Mouse (Mus musculus): ENCODE measurements around the gene Magi3. TPM values are rescaled to one million over a fixed set of nuclear protein-coding genes. Genes with fewer than 3 reads are reported as not detected.

Gene Magi3
- polyA plus RNA-seq, 1 experiment from 2014 or later, result 5.5 TPM

GRCm38 (mm10) chr3:104243972-104244371 lies 23.8 kb upstream of the Magi3 start:
- WGBS, result 90% methylated on average over 6 of the region's 6 CpGs
- DNase-seq (ENCODE audit: low spot score), result no peak
- H3K4me2 ChIP-seq (ENCODE audit: low read depth, low read length, severe bottlenecking), result no peak overlapping the region

DNA sequence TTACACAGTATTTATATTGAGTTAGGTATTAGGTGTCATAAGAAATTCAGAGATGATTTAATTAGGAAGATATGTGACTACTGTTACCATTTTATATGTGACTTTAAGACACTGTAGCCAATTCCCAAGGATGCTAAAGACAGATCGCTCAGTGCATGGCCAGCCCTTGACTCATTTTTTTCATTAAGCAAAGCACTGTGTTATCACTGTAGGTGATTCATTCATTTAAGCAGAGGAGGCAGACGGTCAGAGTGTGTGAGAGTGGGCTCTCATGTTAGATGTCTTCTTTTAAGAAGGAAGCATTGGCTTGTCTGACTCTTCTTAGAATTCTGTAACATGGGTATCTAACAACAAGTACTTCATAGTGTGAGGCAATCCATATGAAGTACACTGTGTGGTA lies 19.6 kb upstream of the Magi3 start:
- 88% methylated on average over 2 of the region's 2 CpGs for WGBS
- Histone ChIP-seq H3K9ac (ENCODE audit: low read length) (no peak overlapping the region), H3K9me3 (ENCODE audit: control insufficient read depth, low read length) (no peaks in the 10 kb centered on the region), H3K4me1 (replicated peaks; ENCODE audit: control insufficient read depth, insufficient read depth, low read length) (no peaks in the 10 kb centered on the region), H3K27me3 (ENCODE audit: control insufficient read depth, insufficient read depth, low read length) (no peaks in the 10 kb centered on the region), H3K36me3 (ENCODE audit: control insufficient read depth, insufficient read depth, low read length) (no peaks in the 10 kb centered on the region), H3K27ac (ENCODE audit: low read depth, low read length) (no peak overlapping the region), H3K4me2 (ENCODE audit: low read depth, low read length, severe bottlenecking) (no peak overlapping the region), H3K4me3 (ENCODE audit: low read depth, low read length) (no peak overlapping the region)
- ATAC-seq (replicated peaks; ENCODE audit: low FRiP score), result no peak
- DNase-seq (ENCODE audit: low spot score), result no peak

More at GRCm38 (mm10) chr3:104243972-104244371, 23.8 kb upstream of the Magi3 start:
- H3K9me3 ChIP-seq (ENCODE audit: control insufficient read depth, low read length), result no peaks in the 10 kb centered on the region
- no peaks in the 10 kb centered on the region for H3K27me3 ChIP-seq (ENCODE audit: control insufficient read depth, insufficient read depth, low read length)
- H3K9ac ChIP-seq (ENCODE audit: low read length), result no peak overlapping the region
- H3K4me3 ChIP-seq (ENCODE audit: low read depth, low read length), result no peak overlapping the region
- ATAC-seq (replicated peaks; ENCODE audit: low FRiP score), result no peak
- no peaks in the 10 kb centered on the region for H3K36me3 ChIP-seq (ENCODE audit: control insufficient read depth, insufficient read depth, low read length)
- no peaks in the 10 kb centered on the region for H3K4me1 ChIP-seq (replicated peaks; ENCODE audit: control insufficient read depth, insufficient read depth, low read length)
- H3K27ac ChIP-seq (ENCODE audit: low read depth, low read length), result no peak overlapping the region

- Histone ChIP-seq H3K36me3 (ENCODE audit: control insufficient read depth, insufficient read depth, low read length) (no peaks in the 10 kb centered on the region), H3K9me3 (ENCODE audit: control insufficient read depth, low read length) (no peaks in the 10 kb centered on the region), H3K27ac (ENCODE audit: low read depth, low read length) (no peak overlapping the region), H3K4me3 (ENCODE audit: low read depth, low read length) (no peak overlapping the region), H3K4me2 (ENCODE audit: low read depth, low read length, severe bottlenecking) (no peak overlapping the region), H3K4me1 (replicated peaks; ENCODE audit: control insufficient read depth, insufficient read depth, low read length) (no peaks in the 10 kb centered on the region), H3K27me3 (ENCODE audit: control insufficient read depth, insufficient read depth, low read length) (no peaks in the 10 kb centered on the region), H3K9ac (ENCODE audit: low read length) (no peak overlapping the region)
- DNase-seq (ENCODE audit: low spot score) (no peak), ATAC-seq (replicated peaks; ENCODE audit: low FRiP score) (no peak)
- 64% methylated on average over 2 of the region's 2 CpGs for WGBS
These were observed 19.2 kb upstream of the Magi3 start for GRCm38 (mm10) chr3:104239376-104239775.

- no peak overlapping the region for H3K9ac ChIP-seq (ENCODE audit: low read length)
- no peaks in the 10 kb centered on the region for H3K4me1 ChIP-seq (replicated peaks; ENCODE audit: control insufficient read depth, insufficient read depth, low read length)
- H3K4me2 ChIP-seq (ENCODE audit: low read depth, low read length, severe bottlenecking), result no peak overlapping the region
- H3K36me3 ChIP-seq (ENCODE audit: control insufficient read depth, insufficient read depth, low read length), result no peaks in the 10 kb centered on the region
- no peaks in the 10 kb centered on the region for H3K9me3 ChIP-seq (ENCODE audit: control insufficient read depth, low read length)
- H3K27me3 ChIP-seq (ENCODE audit: control insufficient read depth, insufficient read depth, low read length), result no peaks in the 10 kb centered on the region
- 74% methylated on average over 10 of the region's 10 CpGs for whole genome bisulfite sequencing
- DNase-seq (ENCODE audit: low spot score), result no peak
- ATAC-seq (replicated peaks; ENCODE audit: low FRiP score), result no peak
- no peak overlapping the region for H3K27ac ChIP-seq (ENCODE audit: low read depth, low read length)
- H3K4me3 ChIP-seq (ENCODE audit: low read depth, low read length), result no peak overlapping the region
These were observed 17.8 kb upstream of the Magi3 start for GRCm38 (mm10) chr3:104237846-104238440.

DNA sequence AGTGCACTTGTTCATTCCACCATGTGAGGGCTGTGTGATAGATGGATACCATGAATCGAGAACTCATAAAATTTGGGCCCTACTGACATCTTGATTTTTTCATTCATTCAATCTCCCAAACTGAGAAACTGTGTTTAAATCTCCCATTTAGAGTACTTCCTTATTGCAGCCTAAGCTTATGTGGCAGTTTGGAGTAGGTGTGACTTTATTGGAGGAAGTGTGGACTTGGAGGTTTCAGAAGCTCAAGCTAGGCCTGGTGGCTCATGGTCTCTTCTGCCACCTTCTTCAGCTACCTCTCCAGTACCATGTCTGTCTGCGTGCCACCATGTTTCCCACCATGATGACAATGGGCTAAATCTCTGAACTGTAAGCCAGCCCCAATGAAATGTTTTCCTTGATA lies 15.9 kb upstream of the Magi3 start:
- ATAC-seq (replicated peaks; ENCODE audit: low FRiP score) (no peak), DNase-seq (ENCODE audit: low spot score) (no peak)
- Histone ChIP-seq H3K4me2 (ENCODE audit: low read depth, low read length, severe bottlenecking) (no peak overlapping the region), H3K9me3 (ENCODE audit: control insufficient read depth, low read length) (no peaks in the 10 kb centered on the region), H3K4me3 (ENCODE audit: low read depth, low read length) (no peak overlapping the region), H3K36me3 (ENCODE audit: control insufficient read depth, insufficient read depth, low read length) (no peaks in the 10 kb centered on the region), H3K27ac (ENCODE audit: low read depth, low read length) (no peak overlapping the region), H3K27me3 (ENCODE audit: control insufficient read depth, insufficient read depth, low read length) (no peaks in the 10 kb centered on the region), H3K9ac (ENCODE audit: low read length) (no peak overlapping the region), H3K4me1 (replicated peaks; ENCODE audit: control insufficient read depth, insufficient read depth, low read length) (no peaks in the 10 kb centered on the region)
- WGBS, result 92% methylated on average over 2 of the region's 2 CpGs

DNA sequence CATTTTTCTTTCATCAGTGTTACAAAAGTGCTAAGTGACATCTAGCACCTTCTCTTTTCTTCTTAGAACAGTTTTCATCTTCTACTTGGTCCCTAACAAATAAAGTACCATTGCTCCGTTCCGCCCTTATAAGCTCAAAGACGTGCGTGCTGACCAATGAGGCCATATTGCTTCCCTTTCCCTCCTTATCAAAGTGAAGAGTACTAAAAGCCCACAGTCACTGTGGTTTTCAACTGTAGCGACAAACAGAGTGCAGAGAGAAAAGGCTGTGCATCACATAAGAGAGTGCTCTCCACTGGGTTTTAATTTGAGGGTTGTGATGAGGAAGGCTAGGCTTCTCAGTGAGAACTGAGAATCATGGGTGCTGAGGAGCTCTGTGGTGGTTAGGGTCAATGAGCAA lies 14.9 kb upstream of the Magi3 start:
- no peak for ATAC-seq (replicated peaks; ENCODE audit: low FRiP score)
- H3K4me1 ChIP-seq (replicated peaks; ENCODE audit: control insufficient read depth, insufficient read depth, low read length), result no peaks in the 10 kb centered on the region
- WGBS, result 94% methylated on average over 5 of the region's 5 CpGs
- H3K27ac ChIP-seq (ENCODE audit: low read depth, low read length), result no peak overlapping the region
- H3K4me2 ChIP-seq (ENCODE audit: low read depth, low read length, severe bottlenecking), result no peak overlapping the region
- no peak for DNase-seq (ENCODE audit: low spot score)
- no peak overlapping the region for H3K4me3 ChIP-seq (ENCODE audit: low read depth, low read length)
- no peak overlapping the region for H3K9ac ChIP-seq (ENCODE audit: low read length)
- no peaks in the 10 kb centered on the region for H3K36me3 ChIP-seq (ENCODE audit: control insufficient read depth, insufficient read depth, low read length)
- no peaks in the 10 kb centered on the region for H3K27me3 ChIP-seq (ENCODE audit: control insufficient read depth, insufficient read depth, low read length)
- H3K9me3 ChIP-seq (ENCODE audit: control insufficient read depth, low read length), result no peaks in the 10 kb centered on the region

DNA sequence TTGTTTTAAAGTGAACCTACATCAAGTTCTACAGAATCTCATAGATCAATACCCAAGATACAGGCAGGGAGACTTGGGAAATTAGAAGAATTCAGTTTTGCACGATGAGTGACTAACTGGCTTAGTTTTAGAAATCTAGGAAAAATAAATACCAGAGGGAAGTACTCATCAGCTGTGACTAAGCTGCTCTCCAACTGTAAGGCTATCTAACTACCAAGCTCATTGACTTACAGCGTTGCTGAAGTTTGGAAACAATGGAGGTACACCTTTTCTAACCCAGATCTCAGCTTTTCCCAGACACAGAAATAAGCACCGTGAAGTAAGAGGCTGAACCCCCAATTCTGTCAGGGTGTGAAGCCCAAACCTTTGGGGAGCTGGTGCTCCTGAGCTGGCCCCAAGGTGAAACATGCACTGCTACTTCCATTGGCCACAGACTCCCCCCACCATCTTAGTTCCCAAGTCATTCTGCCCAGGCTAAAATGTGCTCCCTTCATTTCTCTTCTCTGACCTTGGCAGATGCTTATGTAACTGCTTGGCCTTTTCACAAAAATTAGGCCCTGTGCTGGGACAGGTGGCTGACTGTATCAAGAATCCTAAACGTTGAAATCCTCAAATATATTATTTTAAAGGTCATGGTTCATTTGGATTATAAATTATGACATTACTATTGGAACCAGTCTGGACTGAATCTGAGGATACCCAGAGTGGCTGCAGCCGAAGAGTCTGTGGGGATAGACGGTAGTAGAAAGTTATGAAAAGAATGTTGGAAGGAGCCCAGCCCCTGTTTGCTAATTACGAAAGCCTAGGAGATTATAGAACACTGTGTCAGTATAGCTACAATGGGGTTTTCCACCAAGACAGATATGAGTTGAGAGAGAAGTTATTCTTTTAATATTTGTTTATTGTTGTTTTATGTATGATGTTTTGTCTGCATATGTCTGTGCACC lies 13.5 kb upstream of the Magi3 start:
- WGBS, result 79% methylated on average over 7 of the region's 7 CpGs
- DNase-seq (ENCODE audit: low spot score), result no peak
- H3K4me2 ChIP-seq (ENCODE audit: low read depth, low read length, severe bottlenecking), result no peak overlapping the region

GRCm38 (mm10) chr3:104227438-104228111 lies 7.4 kb upstream of the Magi3 start:
- no peak overlapping the region for H3K4me3 ChIP-seq (ENCODE audit: low read depth, low read length)
- H3K36me3 ChIP-seq (ENCODE audit: control insufficient read depth, insufficient read depth, low read length), result no peaks in the 10 kb centered on the region
- H3K27ac ChIP-seq (ENCODE audit: low read depth, low read length), result no peak overlapping the region
- 28% methylated on average over 5 of the region's 5 CpGs for WGBS
- H3K9ac ChIP-seq (ENCODE audit: low read length), result no peak overlapping the region
- H3K4me2 ChIP-seq (ENCODE audit: low read depth, low read length, severe bottlenecking), result no peak overlapping the region
- DNase-seq (ENCODE audit: low spot score) (no peak), ATAC-seq (replicated peaks; ENCODE audit: low FRiP score) (no peak)
- no peaks in the 10 kb centered on the region for H3K27me3 ChIP-seq (ENCODE audit: control insufficient read depth, insufficient read depth, low read length)
- no peaks in the 10 kb centered on the region for H3K4me1 ChIP-seq (replicated peaks; ENCODE audit: control insufficient read depth, insufficient read depth, low read length)
- no peaks in the 10 kb centered on the region for H3K9me3 ChIP-seq (ENCODE audit: control insufficient read depth, low read length)

More for the DNA sequence above, 13.5 kb upstream of the Magi3 start:
- no peaks in the 10 kb centered on the region for H3K4me1 ChIP-seq (replicated peaks; ENCODE audit: control insufficient read depth, insufficient read depth, low read length)
- ATAC-seq (replicated peaks; ENCODE audit: low FRiP score), result no peak
- H3K9me3 ChIP-seq (ENCODE audit: control insufficient read depth, low read length), result no peaks in the 10 kb centered on the region
- no peaks in the 10 kb centered on the region for H3K27me3 ChIP-seq (ENCODE audit: control insufficient read depth, insufficient read depth, low read length)
- H3K4me3 ChIP-seq (ENCODE audit: low read depth, low read length), result no peak overlapping the region
- H3K36me3 ChIP-seq (ENCODE audit: control insufficient read depth, insufficient read depth, low read length), result no peaks in the 10 kb centered on the region
- no peak overlapping the region for H3K27ac ChIP-seq (ENCODE audit: low read depth, low read length)
- no peak overlapping the region for H3K9ac ChIP-seq (ENCODE audit: low read length)
